Mouse (Mus musculus) cortical plate, adult 2 months (tissue): Measurements from ENCODE around the gene Cnnm3. TPM values are rescaled to one million over a fixed set of nuclear protein-coding genes. Genes with fewer than 3 reads are reported as not detected.

Experiments
- H3K27ac ChIP-seq: fragments of 200-500 bp; 2 replicates; pipeline ENCODE4 v1.5.1; 2012; ENCODE audit warnings: low read length, control low read depth, inconsistent platforms; ENCODE audit not compliant: insufficient read depth
- H3K4me1 ChIP-seq: fragments of 200-500 bp; 2 replicates; pipeline ENCODE4 v1.6.1; 2011; ENCODE audit warnings: low read length; ENCODE audit not compliant: control insufficient read depth, insufficient read depth
- H3K4me3 ChIP-seq: fragments of 200-500 bp; 2 replicates; pipeline ENCODE4 v1.5.1; 2011; ENCODE audit warnings: mild to moderate bottlenecking, low read length, control low read depth; ENCODE audit not compliant: insufficient read depth
- CTCF ChIP-seq: fragments of 200-500 bp; IDR thresholded peaks from 2 replicates; pipeline ENCODE4 v1.5.1; 2011; ENCODE audit warnings: mild to moderate bottlenecking, control low read depth, low read length; ENCODE audit not compliant: insufficient read depth; ENCODE audit errors: extremely low read depth
- POLR2A ChIP-seq: fragments of 200-500 bp; IDR thresholded peaks from 2 replicates; pipeline ENCODE4 v1.6.1; 2011; ENCODE audit warnings: mild to moderate bottlenecking, low read length, control low read depth; ENCODE audit not compliant: insufficient read depth; ENCODE audit errors: extremely low read depth
- polyA plus RNA-seq: library from polyadenylated mRNA; depleted of rRNA; stranded (reverse); fragments of >200 nt; gene quantifications from 2 replicates; pipeline ENCODE4 v1.2.3, GENCODE M21; 2012

Cnnm3 gene
- polyA plus RNA-seq, 1 experiment, result 26.0 TPM

- peak within 1 kb of the TSS; percentile 67 for H3K27ac ChIP-seq
- peak within 1 kb of the TSS; percentile 73 for H3K4me3 ChIP-seq
- H3K4me1 ChIP-seq, result peaks cover 4% of the 10 kb centered on the region; the same call in 1 of the 2 replicates
- TF ChIP-seq POLR2A (peak; percentile 16; the same call in 1 of the 2 replicates), CTCF (no peak)
Measured at GRCm38 (mm10) chr1:36558031-36558993, 46.6 kb downstream of the Cnnm3 start, which contains the start of gene Sema4c. Sema4c (minus strand) TSS chr1:36558349.

GRCm38 (mm10) chr1:36559256-36559655 is 47.6 kb downstream of the Cnnm3 start:
- H3K4me3 ChIP-seq, result no peak overlapping the region

GRCm38 (mm10) chr1:36559888-36560287 is 48.2 kb downstream of the Cnnm3 start:
- Histone ChIP-seq H3K4me1 (peaks cover 4% of the 10 kb centered on the region; the same call in 1 of the 2 replicates), H3K27ac (no peak overlapping the region), H3K4me3 (no peak overlapping the region)
- TF ChIP-seq CTCF, result no peak
- TF ChIP-seq POLR2A, result no peak

More at GRCm38 (mm10) chr1:36559256-36559655, 47.6 kb downstream of the Cnnm3 start:
- Histone ChIP-seq H3K4me1 (peaks cover 4% of the 10 kb centered on the region; the same call in 1 of the 2 replicates), H3K27ac (no peak overlapping the region)
- TF ChIP-seq CTCF (no peak), POLR2A (no peak)

- TF ChIP-seq CTCF (no peak), POLR2A (no peak)
- H3K4me1 ChIP-seq, result no peaks in the 10 kb centered on the region
- H3K27ac ChIP-seq, result no peak overlapping the region
- no peak overlapping the region for H3K4me3 ChIP-seq
Measured at GRCm38 (mm10) chr1:36560903-36561302, 49.2 kb downstream of the Cnnm3 start.

GRCm38 (mm10) chr1:36562388-36562787 is 50.7 kb downstream of the Cnnm3 start:
- TF ChIP-seq POLR2A (no peak), CTCF (no peak)
- Histone ChIP-seq H3K4me3 (no peak overlapping the region), H3K27ac (no peak overlapping the region), H3K4me1 (peaks cover 3% of the 10 kb centered on the region; the same call in 1 of the 2 replicates)

- H3K27ac ChIP-seq, result no peak overlapping the region
Measured at GRCm38 (mm10) chr1:36563197-36563596, 51.5 kb downstream of the Cnnm3 start.

GRCm38 (mm10) chr1:36563632-36564031 is 52.0 kb downstream of the Cnnm3 start:
- TF ChIP-seq POLR2A (no peak), CTCF (no peak)

More at GRCm38 (mm10) chr1:36563197-36563596, 51.5 kb downstream of the Cnnm3 start:
- Histone ChIP-seq H3K4me1 (peaks cover 3% of the 10 kb centered on the region; the same call in 1 of the 2 replicates), H3K4me3 (no peak overlapping the region)
- TF ChIP-seq CTCF (no peak), POLR2A (no peak)

GRCm38 (mm10) chr1:36564101-36564500 is 52.4 kb downstream of the Cnnm3 start:
- Histone ChIP-seq H3K4me1 (peaks cover 3% of the 10 kb centered on the region; the same call in 1 of the 2 replicates), H3K4me3 (no peak overlapping the region), H3K27ac (no peak overlapping the region)
- TF ChIP-seq POLR2A, result no peak
- TF ChIP-seq CTCF, result no peak

More at GRCm38 (mm10) chr1:36563632-36564031, 52.0 kb downstream of the Cnnm3 start:
- Histone ChIP-seq H3K27ac (no peak overlapping the region), H3K4me1 (peaks cover 3% of the 10 kb centered on the region; the same call in 1 of the 2 replicates), H3K4me3 (no peak overlapping the region)

- TF ChIP-seq POLR2A (no peak), CTCF (no peak)
- Histone ChIP-seq H3K4me3 (no peak overlapping the region), H3K27ac (no peak overlapping the region), H3K4me1 (peaks cover 3% of the 10 kb centered on the region; the same call in 1 of the 2 replicates)
Measured at GRCm38 (mm10) chr1:36566425-36566824, 54.8 kb downstream of the Cnnm3 start.
